Mouse (Mus musculus): ENCODE measurements around the gene Mms19.

Gene Mms19

DNA sequence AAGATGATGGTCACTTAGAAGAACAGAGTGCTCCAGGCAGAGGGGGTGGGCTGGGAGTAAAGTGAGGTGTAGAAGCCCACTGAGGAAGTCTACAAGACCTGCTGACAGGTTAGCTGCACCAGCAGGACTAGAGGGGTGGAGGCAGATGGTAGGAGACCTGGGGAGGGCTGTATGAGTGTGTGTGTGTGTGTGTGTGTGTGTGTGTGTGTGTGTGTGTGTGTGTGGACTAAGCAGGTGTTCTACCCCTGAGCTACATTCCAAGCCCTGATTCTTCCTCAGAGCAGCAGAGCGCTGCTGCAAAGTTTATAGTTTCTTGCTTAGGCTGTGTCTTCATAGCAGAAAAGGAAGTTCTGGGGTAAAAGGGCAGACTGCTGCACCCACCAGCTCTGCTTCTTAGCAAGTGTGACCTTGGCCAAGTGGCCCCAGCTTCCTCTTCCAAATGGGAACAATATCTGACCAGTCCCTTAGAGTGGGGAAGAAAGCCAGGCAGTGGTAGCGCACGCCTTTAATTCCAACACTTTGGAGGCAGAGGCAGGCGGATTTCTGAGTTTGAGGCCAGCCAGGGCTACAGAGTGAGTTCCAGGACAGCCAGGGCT is 18.8 kb upstream of the Mms19 start:
- DNase-seq (ENCODE audit: extremely low read depth, low read depth, low spot score): no peak

GRCm38 (mm10) chr19:41998770-41999548 is 18.0 kb upstream of the Mms19 start:
- no peak for DNase-seq (ENCODE audit: extremely low read depth, low read depth, low spot score)

- no peak for DNase-seq (ENCODE audit: extremely low read depth, low read depth, low spot score)
Observed at GRCm38 (mm10) chr19:41997090-41997489, 16.1 kb upstream of the Mms19 start.

GRCm38 (mm10) chr19:41995483-41995882 is 14.5 kb upstream of the Mms19 start:
- DNase-seq (ENCODE audit: extremely low read depth, low read depth, low spot score): no peak

DNA sequence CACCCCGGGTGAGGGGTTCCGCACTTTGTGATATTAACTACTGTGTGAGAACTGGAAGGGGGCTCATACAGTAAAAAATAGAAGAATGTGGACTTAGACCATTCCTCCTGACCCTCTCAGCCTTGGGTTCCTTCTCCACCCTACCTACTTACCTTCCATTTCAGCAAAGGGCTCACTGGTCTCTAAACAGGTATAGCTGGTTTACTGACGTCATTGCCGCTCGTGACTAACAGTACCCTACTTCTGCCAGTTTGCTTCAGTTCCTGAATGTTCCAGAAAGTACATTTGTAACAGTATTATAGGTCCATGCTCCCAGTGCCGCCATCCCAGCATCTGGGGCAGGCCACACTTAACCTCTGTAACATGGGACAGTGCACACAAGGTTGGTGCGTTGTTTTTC is 13.1 kb upstream of the Mms19 start:
- no peak for DNase-seq (ENCODE audit: extremely low read depth, low read depth, low spot score)

DNA sequence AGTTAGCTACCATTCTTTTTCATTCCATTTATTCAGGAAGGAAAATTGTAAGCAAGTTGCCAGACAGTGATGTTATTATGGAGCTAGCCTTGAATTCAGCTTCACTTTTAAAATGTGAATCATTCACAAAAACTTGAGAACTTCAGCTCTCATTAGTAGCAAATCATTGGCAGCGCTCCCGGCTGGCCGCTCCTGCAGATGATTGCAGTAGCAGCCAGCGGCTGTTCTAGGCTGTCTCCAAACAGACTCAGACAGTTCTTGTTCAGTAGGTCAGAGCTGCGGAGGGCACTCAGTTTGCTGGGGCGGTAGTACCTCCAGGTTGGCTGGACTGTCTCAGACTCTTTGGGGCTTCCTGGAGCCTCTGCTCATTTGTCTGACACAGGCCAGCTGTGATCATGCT is 12.5 kb upstream of the Mms19 start:
- DNase-seq (ENCODE audit: extremely low read depth, low read depth, low spot score): no peak

- DNase-seq (ENCODE audit: extremely low read depth, low read depth, low spot score): no peak
Observed at GRCm38 (mm10) chr19:41992971-41993370, 12.0 kb upstream of the Mms19 start.

DNA sequence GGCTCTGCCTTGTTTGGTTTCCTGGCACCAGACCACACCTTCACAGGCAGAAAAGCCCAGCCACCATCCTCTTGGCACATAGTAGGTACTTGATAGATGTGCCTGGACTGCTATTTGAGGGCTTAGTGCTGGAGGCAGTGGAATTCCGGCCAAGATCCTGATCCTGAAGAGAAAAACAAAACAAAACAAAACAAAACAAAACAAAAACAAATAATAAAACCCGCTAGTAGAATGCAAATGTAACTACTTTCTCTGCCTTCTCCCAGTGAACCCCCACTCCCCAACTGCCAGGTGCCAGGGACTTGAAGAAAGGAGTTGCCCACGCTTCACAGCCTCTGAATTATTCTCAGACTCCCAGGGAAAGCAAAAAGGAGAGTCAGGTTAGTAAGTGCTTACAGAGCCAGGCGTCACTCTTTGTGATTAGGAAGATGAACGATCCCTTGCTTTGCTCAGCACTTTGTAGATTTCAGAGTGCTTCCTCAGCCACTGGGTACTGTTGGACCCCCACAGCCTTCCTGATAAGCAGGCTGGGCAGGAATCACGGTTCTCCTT is 11.0 kb upstream of the Mms19 start:
- DNase-seq (ENCODE audit: extremely low read depth, low read depth, low spot score): no peak

DNA sequence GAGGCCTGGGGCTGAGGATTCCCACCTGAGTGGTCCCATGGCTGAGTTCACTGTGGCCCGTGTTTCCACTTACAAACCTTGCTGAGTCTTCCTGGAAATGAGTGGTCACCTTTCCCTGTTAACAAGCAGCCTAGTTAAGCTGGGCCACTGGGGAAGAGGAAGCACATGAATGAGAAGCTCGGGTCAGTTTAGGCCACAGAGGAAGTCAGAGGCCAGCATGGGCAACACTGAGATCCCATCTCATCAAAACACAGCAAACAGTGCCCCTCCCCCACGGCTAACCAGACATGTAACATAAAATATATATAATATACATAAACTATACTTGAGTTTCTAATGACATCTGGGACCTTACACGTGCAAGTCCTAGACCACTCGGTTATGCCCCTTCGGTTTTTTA is 8.9 kb upstream of the Mms19 start:
- DNase-seq (ENCODE audit: extremely low read depth, low read depth, low spot score): no peak

DNA sequence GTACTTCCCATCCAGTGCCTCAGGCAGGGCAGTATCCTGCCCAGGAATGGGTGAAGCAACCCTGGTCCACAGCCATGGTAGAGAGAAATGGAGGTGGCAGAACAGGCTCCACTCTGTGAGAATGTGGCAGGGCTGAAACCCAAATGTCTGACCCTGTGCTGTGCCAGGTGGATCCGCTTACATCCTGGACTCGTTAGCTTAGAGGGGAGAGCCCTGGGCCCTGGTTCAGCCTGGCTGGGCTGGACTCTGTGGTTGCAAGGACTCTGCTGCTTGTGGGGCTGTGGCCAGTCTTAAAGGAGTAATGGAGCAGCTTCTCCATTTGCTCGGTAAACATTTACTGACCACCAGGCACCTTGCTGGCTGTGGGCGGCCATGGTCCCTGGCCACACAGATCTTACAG is 6.2 kb upstream of the Mms19 start:
- DNase-seq (ENCODE audit: extremely low read depth, low read depth, low spot score): no peak

DNA sequence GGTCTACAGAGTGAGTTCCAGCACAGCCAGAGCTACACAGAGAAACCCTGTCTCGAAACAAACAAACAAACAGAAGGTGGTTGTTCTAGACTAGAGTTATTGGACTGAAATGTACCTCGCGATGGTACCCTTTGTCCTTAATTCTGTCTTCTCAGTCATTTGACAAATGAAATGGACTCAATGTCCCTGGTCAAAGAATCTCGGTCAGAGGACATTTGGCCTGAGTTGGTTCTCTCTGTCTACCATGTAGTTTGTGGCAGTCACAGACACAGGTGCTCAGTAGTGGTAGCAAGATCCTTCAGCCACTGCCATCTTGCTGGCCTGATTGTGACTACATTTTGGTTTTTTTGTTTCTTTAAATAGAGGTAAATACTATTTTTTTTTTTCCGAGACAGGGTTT is 5.0 kb upstream of the Mms19 start:
- no peak for DNase-seq (ENCODE audit: extremely low read depth, low read depth, low spot score)

GRCm38 (mm10) chr19:41982791-41983150 is 1.8 kb upstream of the Mms19 start:
- no peak for DNase-seq (ENCODE audit: extremely low read depth, low read depth, low spot score)

- DNase-seq (ENCODE audit: extremely low read depth, low read depth, low spot score): no peak
Observed at GRCm38 (mm10) chr19:41981931-41982790, 1.2 kb upstream of the Mms19 start.

GRCm38 (mm10) chr19:41981595-41981927 is 604 bp upstream of the Mms19 start, which contains the start of gene Ubtd1:
Gene Ubtd1, plus strand, starts transcription at chr19:41981763.
- no peak for DNase-seq (ENCODE audit: extremely low read depth, low read depth, low spot score)

GRCm38 (mm10) chr19:41980422-41980818 is 537 bp downstream of the Mms19 start:
- DNase-seq (ENCODE audit: extremely low read depth, low read depth, low spot score): no peak

DNA sequence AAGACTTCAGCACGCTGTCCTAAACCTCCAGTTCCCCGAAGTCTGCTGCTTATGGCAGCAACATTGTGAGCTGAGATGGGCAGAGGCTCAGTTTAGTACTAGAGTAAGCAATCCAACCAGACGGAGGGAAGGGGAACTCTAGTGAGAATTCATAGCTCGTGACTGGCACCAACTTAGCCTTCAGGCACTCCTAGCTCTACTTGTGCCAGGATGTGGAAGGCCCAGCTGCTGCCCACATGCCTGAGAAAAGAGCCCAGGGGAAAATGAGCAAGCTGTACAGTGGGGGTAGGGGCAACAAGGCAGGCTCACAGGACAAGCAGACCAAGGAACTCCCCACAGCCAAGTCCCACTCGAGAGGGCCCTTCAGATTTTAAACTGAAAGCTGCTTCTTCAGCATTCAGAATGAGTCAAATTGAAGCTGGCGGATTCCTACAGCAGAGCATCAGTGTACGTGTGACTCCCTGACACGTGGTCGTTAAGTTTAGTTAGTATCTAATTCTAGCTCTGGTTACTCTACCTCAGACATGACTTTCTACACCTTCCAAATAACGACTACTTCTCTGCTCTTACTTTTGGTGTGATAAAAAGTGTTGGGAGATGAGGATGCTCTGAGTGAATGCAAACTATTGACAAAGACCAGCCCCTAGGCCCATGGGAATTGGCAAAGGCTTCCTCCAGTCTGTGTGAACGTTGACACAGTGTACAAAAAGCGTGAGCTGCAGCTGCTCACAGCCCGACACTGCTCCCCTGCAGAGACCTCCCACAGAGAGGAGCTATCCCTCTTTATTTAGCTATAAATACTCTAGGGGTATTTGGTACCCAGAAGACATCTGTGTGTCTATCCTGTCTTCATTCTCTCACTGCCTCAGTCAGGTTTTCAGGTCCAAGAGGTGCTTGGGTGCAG is 6.8 kb downstream of the Mms19 start:
- no peak for DNase-seq (ENCODE audit: extremely low read depth, low read depth, low spot score)

DNA sequence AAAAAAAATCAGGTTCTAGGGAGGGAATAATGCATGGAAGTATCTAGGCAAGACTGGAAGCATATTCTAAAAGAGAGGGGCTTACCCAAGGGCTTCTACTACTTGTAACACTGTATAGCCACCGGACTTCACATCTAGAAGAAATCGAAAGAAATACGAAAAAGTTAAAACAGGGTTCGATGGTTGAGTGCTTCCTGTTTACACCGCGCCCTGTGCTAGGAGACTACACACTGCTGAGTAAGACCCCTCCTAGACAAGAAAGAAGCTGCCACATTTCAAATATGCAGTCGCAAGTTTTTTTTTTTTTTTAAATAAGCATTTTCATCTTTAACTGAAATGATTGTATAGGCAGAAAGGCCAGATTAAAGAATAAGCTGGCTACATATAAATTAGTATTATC is 11.3 kb downstream of the Mms19 start:
- no peak for DNase-seq (ENCODE audit: extremely low read depth, low read depth, low spot score)

GRCm38 (mm10) chr19:41953574-41953973 is 27.4 kb downstream of the Mms19 start:
- no peak for DNase-seq (ENCODE audit: extremely low read depth, low read depth, low spot score)

DNA sequence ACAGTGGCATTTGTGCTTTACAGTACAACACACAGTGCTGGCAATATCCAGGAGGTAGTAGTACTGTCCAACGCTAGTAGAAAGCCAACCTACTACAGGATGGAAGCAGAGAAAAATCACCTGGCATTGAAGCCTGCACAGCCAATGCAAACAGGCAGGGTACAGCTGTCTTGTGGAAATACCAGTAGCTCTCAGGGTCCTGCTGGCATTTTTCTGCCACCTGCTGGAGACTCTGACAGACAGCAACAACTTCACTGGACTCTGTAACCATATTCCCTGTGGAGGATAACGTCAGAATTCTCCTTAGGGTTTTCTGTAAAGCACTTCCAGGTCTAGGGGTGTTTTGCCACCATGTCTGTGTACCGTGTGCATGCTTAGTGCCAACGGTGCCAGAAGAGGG is 28.7 kb downstream of the Mms19 start:
- no peak for DNase-seq (ENCODE audit: extremely low read depth, low read depth, low spot score)

- no peak for DNase-seq (ENCODE audit: extremely low read depth, low read depth, low spot score)
Observed at GRCm38 (mm10) chr19:41943841-41944240, 37.1 kb downstream of the Mms19 start.

DNA sequence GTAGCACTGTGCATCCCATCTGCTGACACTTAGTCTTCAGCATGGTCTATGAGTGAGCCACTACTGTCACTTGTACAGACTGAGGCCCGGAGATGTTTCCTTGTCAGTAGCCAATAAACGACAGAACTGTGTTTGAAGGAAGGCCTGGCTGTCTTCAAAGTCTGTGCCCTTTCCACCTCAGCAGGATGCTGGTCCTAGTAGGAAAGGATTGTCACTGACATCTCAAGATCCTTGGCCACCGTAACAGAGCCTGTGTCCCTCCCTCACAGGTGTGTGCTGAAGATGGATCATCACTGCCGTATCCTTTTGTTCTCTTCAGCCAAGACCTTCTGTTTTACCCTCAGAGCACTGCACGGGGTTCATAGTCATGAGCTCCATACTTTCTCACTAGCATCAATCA is 42.4 kb downstream of the Mms19 start:
- no peak for DNase-seq (ENCODE audit: extremely low read depth, low read depth, low spot score)
